Mouse (Mus musculus): ENCODE measurements around the gene Lpcat3. TPM values are rescaled to one million over a fixed set of nuclear protein-coding genes. Genes with fewer than 3 reads are reported as not detected.

The Lpcat3 gene
- total RNA-seq, 2 experiments from 2014 or later, result 43.5 to 44.0 TPM

Small RNAs within 50 kb of the gene (microRNA-seq; reads per million reads assigned to microRNA genes)
- gene Mir141 (0.67 to 1.8 reads per million in 2 experiments), gene Mir200c (17.1 to 29.5 reads per million in 2 experiments)

Other genes with a start within 250 kb of the Lpcat3 start
- 10 to 100 TPM; 70.2 to 81.5 TPM for gene Pex5, start 248.0 kb upstream of the Lpcat3 start, total RNA-seq (2021)
- gene Clstn3, start 198.2 kb upstream of the Lpcat3 start, total RNA-seq (2021), result 100 to 1,000 TPM; 272 to 280 TPM
- gene C1rl, start 169.9 kb upstream of the Lpcat3 start, total RNA-seq (2021), result under 1 TPM; 0.25 to 0.34 TPM
- under 1 TPM; 0.30 to 0.47 TPM for gene C1ra, start 150.6 kb upstream of the Lpcat3 start, total RNA-seq (2021)
- gene C1s1, start 120.7 kb upstream of the Lpcat3 start, total RNA-seq (2021), result 1 to 10 TPM; 1.2 to 1.3 TPM
- gene C1rb, start 92.7 kb upstream of the Lpcat3 start, total RNA-seq (2021), result under 1 TPM in 1 of 2 experiments, not detected in 1; 0.16 TPM
- under 1 TPM; 0.57 to 0.62 TPM for gene C1s2, start 26.9 kb upstream of the Lpcat3 start, total RNA-seq (2021)
- gene Emg1, start 49.2 kb downstream of the Lpcat3 start, total RNA-seq (2021), result 10 to 100 TPM; 49.4 to 53.8 TPM
- 100 to 1,000 TPM; 159 to 164 TPM for gene Phb2, start 49.3 kb downstream of the Lpcat3 start, total RNA-seq (2021)
- 1 to 10 TPM; 4.3 to 5.3 TPM for gene Ptpn6, start 75.7 kb downstream of the Lpcat3 start, total RNA-seq (2021)
- 100 to 1,000 TPM; 329 to 345 TPM for gene Grcc10, start 78.3 kb downstream of the Lpcat3 start, total RNA-seq (2021)
- not detected for gene Gm45234, start 93.0 kb downstream of the Lpcat3 start, total RNA-seq (2021)
- gene Atn1, start 93.5 kb downstream of the Lpcat3 start, total RNA-seq (2021), result 100 to 1,000 TPM; 138 to 150 TPM
- gene Eno2, start 106.6 kb downstream of the Lpcat3 start, total RNA-seq (2021), result 100 to 1,000 TPM; 476 to 480 TPM
- 1 to 10 TPM; 1.8 to 3.6 TPM for gene Lrrc23, start 116.7 kb downstream of the Lpcat3 start, total RNA-seq (2021)
- 1 to 10 TPM; 3.3 to 5.0 TPM for gene Spsb2, start 145.6 kb downstream of the Lpcat3 start, total RNA-seq (2021)
- 100 to 1,000 TPM; 466 to 472 TPM for gene Tpi1, start 151.3 kb downstream of the Lpcat3 start, total RNA-seq (2021)
- gene Usp5, start 166.5 kb downstream of the Lpcat3 start, total RNA-seq (2021), result 100 to 1,000 TPM; 181 to 187 TPM
- gene Cdca3, start 166.5 kb downstream of the Lpcat3 start, total RNA-seq (2021), result 1 to 10 TPM; 5.4 to 6.1 TPM
- gene Gnb3, start 177.2 kb downstream of the Lpcat3 start, total RNA-seq (2021), result under 1 TPM in 1 of 2 experiments, not detected in 1; 0.27 TPM
- 10 to 100 TPM; 29.1 to 32.1 TPM for gene P3h3, start 194.7 kb downstream of the Lpcat3 start, total RNA-seq (2021)
- 100 to 1,000 TPM; 162 to 178 TPM for gene Gpr162, start 201.0 kb downstream of the Lpcat3 start, total RNA-seq (2021)
- 1 to 10 TPM in 1 of 2 experiments, under 1 TPM in 1; 0.62 to 1.0 TPM for gene Cd4, start 225.2 kb downstream of the Lpcat3 start, total RNA-seq (2021)
- 1 to 10 TPM; 1.2 to 2.1 TPM for gene Lag3, start 248.7 kb downstream of the Lpcat3 start, total RNA-seq (2021)